Mouse (Mus musculus) forebrain, embryonic 10.5 days (tissue): ENCODE measurements around the gene Cadps2. TPM values are rescaled to one million over a fixed set of nuclear protein-coding genes. Genes with fewer than 3 reads are reported as not detected.

Experiments
- DNase-seq: peaks from one replicate; pipeline ENCODE4 v3.0.0-alpha.2; 2017; ENCODE audit warnings: low spot score; ENCODE audit errors: extremely low spot score
- H3K27ac ChIP-seq: fragments of 300-500 bp; sonication (generic); 2 replicates; pipeline ENCODE4 v1.5.1; 2016; ENCODE audit warnings: mild to moderate bottlenecking
- H3K27me3 ChIP-seq: fragments of 300-500 bp; sonication (generic); 2 replicates; pipeline ENCODE4 v1.6.1; 2016; ENCODE audit warnings: mild to moderate bottlenecking; ENCODE audit not compliant: poor library complexity, severe bottlenecking
- H3K36me3 ChIP-seq: fragments of 300-500 bp; sonication (generic); replicated peaks from 2 replicates; pipeline ENCODE4 v1.6.1; 2016; ENCODE audit warnings: mild to moderate bottlenecking, moderate library complexity
- H3K4me1 ChIP-seq: fragments of 300-500 bp; sonication (generic); 2 replicates; pipeline ENCODE4 v1.6.1; 2016
- H3K4me3 ChIP-seq: fragments of 300-500 bp; sonication (generic); 2 replicates; pipeline ENCODE4 v1.5.1; 2016; ENCODE audit warnings: mild to moderate bottlenecking, moderate library complexity
- H3K9me3 ChIP-seq: fragments of 300-500 bp; sonication (generic); 2 replicates; pipeline ENCODE4 v1.6.1; 2016; ENCODE audit warnings: mild to moderate bottlenecking, moderate library complexity
- WGBS: fragments of 180-500 bp; shearing (Covaris S2); methylation state at CpG from one replicate; pipeline ENCODE4 v1.1.7; 2016; 5-methylcytosine and 5-hydroxymethylcytosine counted together
- polyA plus RNA-seq: library from polyadenylated mRNA; unstranded; fragments of >200 nt; fragmentation: Nextera tagmentation; extraction: Ambion mirVana; gene quantifications from 2 replicates; pipeline ENCODE4 v1.2.1, GENCODE M21; 2016

Gene Cadps2
- polyA plus RNA-seq, 1 experiment from 2014 or later, result 2.9 TPM

DNA sequence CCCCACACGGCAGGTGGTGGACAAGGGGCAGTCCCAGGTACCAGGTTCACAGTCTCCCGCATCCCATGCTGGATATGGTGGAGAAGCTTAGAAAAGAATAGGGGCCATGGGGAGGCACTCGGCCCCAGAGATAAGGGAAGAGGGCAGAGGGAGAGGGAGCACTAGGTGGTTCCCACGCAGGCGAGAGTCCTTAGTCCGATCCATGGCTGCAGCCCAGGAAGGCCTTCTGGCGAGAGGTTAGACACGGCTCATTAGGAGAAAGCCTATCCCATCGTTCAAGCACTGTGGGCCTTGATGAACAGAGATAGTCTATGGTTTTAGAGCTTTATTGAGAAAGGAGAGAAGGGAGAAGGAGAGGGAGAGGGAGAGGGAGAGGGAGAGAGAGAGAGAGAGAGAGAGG is 205.2 kb downstream of the Cadps2 start:
- DNase-seq, result no peak
- 89% methylated on average over 9 of the region's 9 CpGs for WGBS

DNA sequence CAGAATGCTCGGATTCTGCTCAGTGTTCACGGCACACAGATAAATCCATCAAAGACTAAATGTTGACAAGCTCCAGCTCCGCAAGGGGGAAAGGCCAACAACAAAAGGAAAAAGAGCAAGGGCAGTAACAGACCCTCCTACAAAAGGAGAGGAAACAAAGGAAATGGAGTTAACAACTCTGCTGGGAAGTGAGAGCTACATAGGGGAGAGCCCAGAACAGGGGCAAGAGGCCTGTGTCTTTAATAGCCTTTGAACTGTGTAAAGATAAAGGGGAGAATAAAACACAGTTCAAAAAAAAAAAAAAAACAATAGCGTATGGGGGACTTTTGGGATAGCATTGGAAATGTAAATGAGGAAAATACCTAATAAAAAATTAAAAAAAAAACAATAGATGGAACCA is 208.8 kb downstream of the Cadps2 start:
- no peak overlapping the region for H3K4me3 ChIP-seq
- no peaks in the 10 kb centered on the region for H3K36me3 ChIP-seq
- peaks cover 4% of the 10 kb centered on the region for H3K4me1 ChIP-seq
- no peak overlapping the region for H3K27ac ChIP-seq
- H3K27me3 ChIP-seq, result no peaks in the 10 kb centered on the region
- no peaks in the 10 kb centered on the region for H3K9me3 ChIP-seq
- WGBS, result 31% methylated on average over 4 of the region's 4 CpGs
- DNase-seq, result no peak

More for the DNA sequence above, 205.2 kb downstream of the Cadps2 start:
- Histone ChIP-seq H3K9me3 (no peaks in the 10 kb centered on the region), H3K27me3 (no peaks in the 10 kb centered on the region), H3K36me3 (no peaks in the 10 kb centered on the region), H3K4me3 (no peak overlapping the region), H3K27ac (no peak overlapping the region), H3K4me1 (peaks cover 4% of the 10 kb centered on the region)

DNA sequence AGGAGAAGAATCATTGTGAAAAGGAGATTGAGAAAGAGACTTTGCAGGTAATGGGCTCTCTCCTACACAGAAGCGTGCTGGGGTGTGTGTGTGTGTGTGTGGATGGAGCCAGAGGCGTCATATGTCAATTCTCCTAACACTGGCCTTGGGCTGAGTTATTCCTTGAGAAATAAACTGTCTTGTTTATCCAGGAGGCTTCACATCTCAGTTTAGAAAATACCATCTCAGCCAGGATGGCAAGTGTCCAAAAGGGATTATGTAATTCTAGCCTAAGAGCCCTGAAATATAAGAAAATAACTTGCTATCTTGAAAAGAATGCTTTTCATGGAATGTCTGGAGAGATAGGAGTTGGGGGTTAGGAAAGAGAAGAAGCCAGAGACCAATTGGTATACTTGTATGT is 264.1 kb downstream of the Cadps2 start:
- WGBS, result 91% methylated on average over 2 of the region's 2 CpGs
- Histone ChIP-seq H3K27me3 (no peaks in the 10 kb centered on the region), H3K27ac (no peak overlapping the region), H3K4me1 (peaks cover 9% of the 10 kb centered on the region), H3K36me3 (no peaks in the 10 kb centered on the region), H3K4me3 (no peak overlapping the region), H3K9me3 (no peaks in the 10 kb centered on the region)
- DNase-seq, result no peak

DNA sequence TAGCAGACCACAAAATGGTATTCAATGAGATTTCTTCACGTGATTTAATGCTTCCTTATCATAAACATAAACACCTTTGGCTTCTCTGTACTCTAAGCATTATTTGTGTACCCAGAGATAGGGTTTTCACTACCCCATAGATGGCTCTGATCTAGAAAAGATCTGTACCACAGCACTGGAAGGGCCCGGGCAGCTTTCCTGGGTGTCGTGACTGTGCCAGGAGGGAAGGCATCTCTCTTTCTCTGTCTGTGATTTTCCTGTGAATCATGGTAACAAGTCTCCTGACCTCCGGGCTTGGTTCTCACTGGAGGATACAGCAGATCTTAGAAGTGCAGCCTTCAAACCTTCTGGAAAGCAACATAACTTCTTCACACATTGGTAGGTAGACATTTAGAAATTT is 265.5 kb downstream of the Cadps2 start:
- no peaks in the 10 kb centered on the region for H3K27me3 ChIP-seq
- peaks cover 9% of the 10 kb centered on the region for H3K4me1 ChIP-seq
- H3K4me3 ChIP-seq, result no peak overlapping the region
- H3K27ac ChIP-seq, result no peak overlapping the region
- no peaks in the 10 kb centered on the region for H3K36me3 ChIP-seq
- no peaks in the 10 kb centered on the region for H3K9me3 ChIP-seq
- DNase-seq, result no peak
- WGBS, result 91% methylated on average over 4 of the region's 4 CpGs

DNA sequence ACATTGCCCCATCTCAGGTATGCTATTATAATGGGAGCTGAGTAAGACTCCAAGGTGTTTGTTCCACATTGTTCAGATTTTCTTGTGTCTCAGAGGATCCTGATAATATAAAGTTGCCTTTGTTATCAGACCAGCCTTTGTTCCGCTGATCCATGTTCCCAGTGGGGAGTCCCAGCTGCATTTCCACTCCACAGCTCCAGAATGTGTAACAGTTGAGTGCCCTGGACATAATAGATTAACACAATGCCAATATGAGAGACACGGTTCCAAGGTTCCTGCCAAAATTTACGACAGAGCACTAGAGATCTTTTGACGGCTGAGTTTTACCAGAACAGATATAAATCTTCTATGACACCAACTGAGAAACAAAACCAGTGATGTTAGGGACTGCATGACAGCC is 266.8 kb downstream of the Cadps2 start:
- no peak overlapping the region for H3K4me3 ChIP-seq
- H3K27ac ChIP-seq, result 0 out of 2 replicates have a peak overlapping the region, but pooled peaks have one; percentile 30
- H3K36me3 ChIP-seq, result no peaks in the 10 kb centered on the region
- 53% methylated on average over 4 of the region's 4 CpGs for WGBS
- no peaks in the 10 kb centered on the region for H3K9me3 ChIP-seq
- no peaks in the 10 kb centered on the region for H3K27me3 ChIP-seq
- no peak for DNase-seq
- H3K4me1 ChIP-seq, result peaks cover 9% of the 10 kb centered on the region

DNA sequence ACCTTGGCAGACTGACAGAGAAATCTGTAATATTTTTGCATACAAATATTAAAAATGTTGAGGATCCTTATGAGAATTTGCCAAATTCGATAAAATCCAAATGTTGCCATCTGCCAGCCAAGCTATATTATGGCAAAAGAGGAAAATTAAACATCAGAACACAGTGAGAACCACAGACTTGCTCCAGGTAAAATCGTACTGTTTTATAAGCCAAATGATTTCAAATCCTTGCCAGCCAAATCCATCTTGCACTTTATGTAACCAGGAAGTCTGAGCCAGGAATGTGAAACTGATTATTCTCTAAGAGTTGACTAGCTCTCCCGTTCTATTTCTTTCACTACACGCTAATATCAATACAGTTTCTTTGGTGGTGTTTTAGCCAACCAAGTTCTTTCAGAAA is 269.5 kb downstream of the Cadps2 start:
- WGBS, result 92% methylated on average over 4 of the region's 4 CpGs
- no peaks in the 10 kb centered on the region for H3K36me3 ChIP-seq

DNA sequence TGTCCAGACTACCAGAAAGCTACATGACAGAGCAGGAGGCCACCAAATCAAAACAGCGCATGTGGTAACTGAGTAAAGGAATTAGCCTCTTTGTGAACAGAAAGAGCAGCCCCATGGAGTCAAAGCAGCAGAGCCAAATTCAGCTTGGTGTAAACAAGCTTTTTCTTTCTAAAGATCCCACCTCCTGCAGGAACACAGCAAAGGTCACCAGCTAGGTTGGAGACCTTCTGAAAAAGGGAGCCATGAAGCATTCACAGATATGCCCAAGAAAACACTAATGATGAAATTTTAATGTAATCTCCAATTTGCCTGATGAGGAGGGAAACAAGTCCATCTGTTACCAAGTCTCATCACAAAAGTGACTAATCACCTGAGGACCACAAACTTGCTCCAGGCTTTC is 270.5 kb downstream of the Cadps2 start:
- H3K9me3 ChIP-seq, result no peaks in the 10 kb centered on the region
- H3K4me3 ChIP-seq, result no peak overlapping the region
- H3K36me3 ChIP-seq, result no peaks in the 10 kb centered on the region
- no peak overlapping the region for H3K27ac ChIP-seq
- no peak for DNase-seq
- H3K27me3 ChIP-seq, result no peaks in the 10 kb centered on the region
- WGBS, result 38% methylated on average over 1 of the region's 1 CpGs
- H3K4me1 ChIP-seq, result peaks cover 9% of the 10 kb centered on the region

More for the DNA sequence above, 269.5 kb downstream of the Cadps2 start:
- Histone ChIP-seq H3K27ac (no peak overlapping the region), H3K4me3 (no peak overlapping the region), H3K27me3 (no peaks in the 10 kb centered on the region), H3K9me3 (no peaks in the 10 kb centered on the region), H3K4me1 (peaks cover 9% of the 10 kb centered on the region)
- no peak for DNase-seq

DNA sequence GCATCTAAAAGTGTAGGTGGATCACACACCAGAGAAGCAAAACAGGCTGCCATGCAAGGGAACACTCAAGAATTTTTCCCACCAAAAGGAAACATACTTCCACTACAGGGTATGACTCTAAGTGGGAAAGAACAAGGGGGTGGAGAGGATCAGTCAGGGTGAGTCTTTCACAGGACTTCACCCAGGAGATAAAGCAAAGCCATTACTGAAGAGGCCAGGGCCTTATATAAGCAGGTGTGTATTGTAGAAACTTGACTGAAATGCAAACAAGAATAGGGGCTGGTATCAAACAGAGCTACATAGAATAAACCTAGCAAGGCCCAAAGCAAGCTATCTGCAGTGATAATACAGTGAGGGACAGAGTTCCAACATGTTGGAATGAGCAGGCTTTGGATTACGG is 271.6 kb downstream of the Cadps2 start:
- 83% methylated on average over 1 of the region's 1 CpGs for WGBS
- H3K27ac ChIP-seq, result no peak overlapping the region
- peaks cover 9% of the 10 kb centered on the region for H3K4me1 ChIP-seq
- no peaks in the 10 kb centered on the region for H3K9me3 ChIP-seq
- no peaks in the 10 kb centered on the region for H3K27me3 ChIP-seq
- no peak overlapping the region for H3K4me3 ChIP-seq
- DNase-seq, result no peak
- no peaks in the 10 kb centered on the region for H3K36me3 ChIP-seq

DNA sequence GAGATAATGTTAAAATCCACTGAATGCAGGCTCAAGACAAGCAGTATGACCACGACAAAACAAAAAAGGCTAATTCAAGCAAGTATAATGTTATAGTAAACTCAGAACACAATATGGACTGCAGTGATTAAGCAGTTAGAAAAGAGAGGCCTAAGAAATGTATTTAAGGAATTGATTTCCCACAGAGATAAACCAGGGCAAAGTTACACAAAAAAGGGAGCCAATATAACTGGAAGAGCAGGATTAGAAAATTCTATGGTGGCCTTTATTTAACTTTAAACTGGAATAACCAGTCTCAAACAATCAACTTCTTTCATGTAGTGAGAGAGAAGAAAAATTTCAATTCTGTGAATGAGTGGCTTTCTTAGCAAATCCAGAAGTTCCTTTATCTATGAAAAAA is 289.3 kb downstream of the Cadps2 start:
- no peaks in the 10 kb centered on the region for H3K36me3 ChIP-seq
- no peaks in the 10 kb centered on the region for H3K27me3 ChIP-seq
- DNase-seq, result no peak
- no peak overlapping the region for H3K27ac ChIP-seq
- no peaks in the 10 kb centered on the region for H3K9me3 ChIP-seq
- no peak overlapping the region for H3K4me3 ChIP-seq
- H3K4me1 ChIP-seq, result peaks cover 11% of the 10 kb centered on the region
- WGBS, result 21% methylated on average over 1 of the region's 1 CpGs

DNA sequence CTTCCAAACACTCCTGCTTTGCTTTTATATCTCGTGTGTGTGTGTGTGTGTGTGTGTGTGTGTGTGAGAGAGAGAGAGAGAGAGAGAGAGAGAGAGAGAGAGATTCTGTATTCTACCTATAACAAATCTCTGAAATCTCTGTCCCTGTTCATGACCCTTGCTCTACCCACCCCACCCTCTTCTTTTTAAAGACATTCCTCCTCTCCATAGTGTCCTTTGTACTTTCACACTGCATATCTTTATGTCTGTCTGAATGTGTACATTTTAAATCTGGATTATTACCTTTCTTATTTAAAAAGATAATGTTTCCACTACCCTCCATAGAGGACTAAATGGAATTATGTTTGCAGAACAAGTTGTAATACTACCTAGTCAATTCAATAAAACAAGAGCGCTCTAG is 315.5 kb downstream of the Cadps2 start:
- WGBS, result 85% methylated on average over 2 of the region's 2 CpGs

DNA sequence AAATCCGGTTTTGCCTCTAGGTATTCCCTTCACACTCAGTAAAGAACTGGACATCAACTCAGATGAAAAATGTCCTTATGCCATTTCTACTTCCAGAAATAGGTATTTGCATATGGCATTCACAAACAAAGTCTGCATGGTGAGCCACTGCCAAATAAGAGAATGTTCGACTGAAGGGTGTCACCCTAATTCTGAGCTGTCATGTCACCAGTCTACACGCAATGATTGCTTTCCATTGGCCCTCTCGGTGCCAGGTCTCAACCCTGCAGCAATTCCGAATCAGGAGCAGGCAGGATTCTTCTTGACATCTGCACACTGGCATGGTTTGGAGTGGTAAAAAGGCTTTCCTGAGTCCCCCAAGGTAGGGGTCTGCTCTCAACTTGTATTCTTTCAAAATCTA is 316.7 kb downstream of the Cadps2 start:
- 95% methylated on average over 5 of the region's 5 CpGs for WGBS
- no peak overlapping the region for H3K27ac ChIP-seq
- DNase-seq, result no peak
- H3K27me3 ChIP-seq, result no peaks in the 10 kb centered on the region
- H3K4me1 ChIP-seq, result no peaks in the 10 kb centered on the region
- no peaks in the 10 kb centered on the region for H3K36me3 ChIP-seq
- H3K4me3 ChIP-seq, result no peak overlapping the region
- H3K9me3 ChIP-seq, result peaks cover 5% of the 10 kb centered on the region

More for the DNA sequence above, 315.5 kb downstream of the Cadps2 start:
- no peak overlapping the region for H3K4me3 ChIP-seq
- peaks cover 5% of the 10 kb centered on the region for H3K9me3 ChIP-seq
- H3K27ac ChIP-seq, result no peak overlapping the region
- no peak for DNase-seq
- no peaks in the 10 kb centered on the region for H3K27me3 ChIP-seq
- no peaks in the 10 kb centered on the region for H3K36me3 ChIP-seq
- no peaks in the 10 kb centered on the region for H3K4me1 ChIP-seq

DNA sequence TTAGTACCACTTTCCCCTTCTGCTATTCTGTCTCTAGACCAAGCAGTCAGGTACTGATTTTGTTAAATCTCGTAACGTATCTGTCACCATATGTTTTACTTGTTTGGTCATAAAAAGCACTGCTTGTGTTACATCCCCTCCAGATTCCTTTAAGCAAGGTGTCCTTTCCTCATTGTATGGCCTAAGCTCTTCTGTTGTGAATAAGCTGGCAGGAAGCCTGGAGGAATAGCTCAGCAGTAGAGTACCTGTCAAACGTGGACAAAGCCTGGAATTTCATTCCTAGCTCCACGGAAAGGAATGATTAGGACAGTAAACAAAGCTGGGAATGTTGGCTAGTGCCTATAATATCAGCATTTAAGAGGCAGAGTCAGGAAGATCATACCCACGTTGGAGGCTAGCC is 340.6 kb downstream of the Cadps2 start:
- Histone ChIP-seq H3K36me3 (no peaks in the 10 kb centered on the region), H3K4me1 (no peaks in the 10 kb centered on the region), H3K9me3 (no peaks in the 10 kb centered on the region), H3K27me3 (no peaks in the 10 kb centered on the region), H3K4me3 (no peak overlapping the region), H3K27ac (no peak overlapping the region)
- 68% methylated on average over 5 of the region's 5 CpGs for WGBS
- DNase-seq, result no peak

DNA sequence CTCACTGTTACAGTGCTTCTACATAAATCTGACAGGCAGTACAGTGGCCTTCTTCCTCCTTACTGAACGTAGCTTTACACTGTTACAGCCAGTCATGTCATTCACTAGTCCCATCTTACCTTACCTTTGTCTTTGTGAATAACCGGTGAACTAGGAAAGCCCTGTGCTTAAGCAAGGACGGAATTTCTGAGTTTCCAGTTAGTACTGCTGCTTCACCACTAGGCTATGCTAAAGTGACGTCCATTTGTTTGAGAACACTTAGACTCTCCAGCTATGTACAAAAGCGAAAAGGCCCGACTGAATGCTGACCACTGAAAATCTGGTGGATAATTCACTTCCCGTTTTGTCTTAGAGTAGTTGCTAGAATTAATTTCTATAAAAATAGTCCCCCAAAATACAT is 347.4 kb downstream of the Cadps2 start:
- Histone ChIP-seq H3K4me3 (no peak overlapping the region), H3K27me3 (no peaks in the 10 kb centered on the region), H3K27ac (no peak overlapping the region), H3K4me1 (no peaks in the 10 kb centered on the region), H3K9me3 (no peaks in the 10 kb centered on the region), H3K36me3 (no peaks in the 10 kb centered on the region)
- DNase-seq, result no peak
- WGBS, result 43% methylated on average over 7 of the region's 7 CpGs

DNA sequence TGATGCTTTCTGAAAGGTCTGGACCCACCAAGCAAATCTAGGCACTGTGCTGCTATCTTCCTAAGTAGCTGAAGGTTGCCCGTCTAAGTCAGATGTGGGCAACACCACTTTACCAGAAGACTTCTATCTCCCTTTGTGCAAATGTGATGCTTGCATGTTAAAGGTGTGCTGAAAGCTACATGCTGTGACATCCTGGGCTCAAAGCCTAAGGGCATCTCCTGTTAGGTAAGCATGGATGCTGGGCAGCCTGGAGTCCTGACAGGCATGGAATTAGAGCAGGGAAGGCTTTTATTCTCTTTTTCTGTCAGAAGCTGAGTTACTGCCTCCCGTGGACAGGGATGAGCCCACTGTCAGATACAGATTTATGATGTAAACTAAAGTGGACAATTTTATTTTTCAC is 348.8 kb downstream of the Cadps2 start:
- H3K9me3 ChIP-seq, result no peaks in the 10 kb centered on the region
- no peak overlapping the region for H3K4me3 ChIP-seq
- H3K36me3 ChIP-seq, result no peaks in the 10 kb centered on the region
- H3K27ac ChIP-seq, result no peak overlapping the region
- no peaks in the 10 kb centered on the region for H3K4me1 ChIP-seq
- no peak for DNase-seq
- H3K27me3 ChIP-seq, result no peaks in the 10 kb centered on the region
- 85% methylated on average over 2 of the region's 2 CpGs for WGBS
